Mouse (Mus musculus) G1E (cell line): ENCODE data around the gene Trank1.

Experiments
- CTCF ChIP-seq: IDR thresholded peaks from 2 replicates; pipeline ENCODE4 v1.5.1; 2012; ENCODE audit warnings: low read depth, low read length, inconsistent platforms, mixed read lengths
- GATA1 ChIP-seq: IDR thresholded peaks from 2 replicates; pipeline ENCODE4 v1.6.1; 2012; ENCODE audit warnings: borderline replicate concordance, low read length, inconsistent platforms, mixed read lengths

DNA sequence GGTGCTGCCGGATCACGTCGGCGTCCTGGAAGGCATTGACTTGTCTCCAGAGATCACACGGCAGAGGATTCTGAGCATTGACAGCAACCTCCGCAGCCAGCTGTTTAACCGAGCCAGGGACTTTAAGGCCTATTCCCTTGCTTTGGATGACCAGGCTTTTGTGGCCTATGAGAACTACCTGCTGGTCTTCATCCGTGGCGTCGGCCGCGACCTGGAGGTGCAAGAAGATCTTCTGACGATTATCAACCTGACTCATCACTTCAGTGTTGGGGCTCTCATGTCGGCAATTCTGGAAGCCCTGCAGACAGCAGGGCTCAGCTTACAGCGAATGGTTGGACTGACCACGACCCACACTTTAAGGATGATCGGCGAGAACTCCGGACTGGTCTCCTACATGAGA is 39.2 kb upstream of the Trank1 start:
- TF ChIP-seq CTCF (no peak), GATA1 (no peak)
